ENCODE assay signal across 26 mouse cellular contexts in genomic region chr10:119607501-119607900, GRCm38 (mm10).
"Had no signal": no experiment of that assay in that cellular context is flagged by ENCODE, and none has a peak within 500 bp of the region (broad histone marks: within the 10 kb centered on the region; RNA-seq: fewer than 3 reads in every experiment).

No protein-coding gene starts in this region.

- H3K4me3 ChIP-seq: limb, embryonic 10.5 days; limb, embryonic 12.5 days; limb, embryonic 13.5 days; limb, embryonic 15.5 days; liver, embryonic 12.5 days; liver, embryonic 13.5 days; liver, embryonic 15.5 days; lung, embryonic 15.5 days; megakaryocyte, embryonic 14.5 days; midbrain, embryonic 10.5 days; midbrain, embryonic 12.5 days; midbrain, embryonic 13.5 days; midbrain, embryonic 15.5 days had no signal

- H3K27me3 ChIP-seq: limb, embryonic 12.5 days; limb, embryonic 13.5 days; limb, embryonic 15.5 days; liver, embryonic 12.5 days; liver, embryonic 13.5 days; liver, embryonic 15.5 days; lung, embryonic 15.5 days; megakaryocyte, embryonic 14.5 days; midbrain, embryonic 12.5 days; midbrain, embryonic 13.5 days; midbrain, embryonic 15.5 days had no signal

- H3K4me2 ChIP-seq: limb, embryonic 12.5 days; limb, embryonic 13.5 days; limb, embryonic 15.5 days; liver, embryonic 11.5 days; liver, embryonic 12.5 days; liver, embryonic 13.5 days; liver, embryonic 15.5 days; lung, embryonic 14.5 days; lung, embryonic 15.5 days; midbrain, embryonic 11.5 days; midbrain, embryonic 12.5 days; midbrain, embryonic 13.5 days; midbrain, embryonic 15.5 days had no signal

- H3K36me3 ChIP-seq: limb, embryonic 10.5 days; limb, embryonic 12.5 days; limb, embryonic 13.5 days; limb, embryonic 15.5 days; liver, embryonic 12.5 days; liver, embryonic 13.5 days; liver, embryonic 15.5 days; lung, embryonic 15.5 days; midbrain, embryonic 10.5 days; midbrain, embryonic 12.5 days; midbrain, embryonic 13.5 days; midbrain, embryonic 15.5 days had no signal

- DNase-seq: left cerebral cortex, postnatal 4 days; liver; liver, embryonic 13.5 days; liver, postnatal 0 days; lung, adult 18-20 months; lung, adult 2 months; lung, embryonic 14.5 days; lung, postnatal 10 days; lung, postnatal 14 days; lung, postnatal 36 days; lung, postnatal 4 days; midbrain, embryonic 14.5 days had no signal
